Mouse (Mus musculus) mammary gland, adult 2 months (tissue): ENCODE measurements around the gene AC170998.1. TPM values are rescaled to one million over a fixed set of nuclear protein-coding genes. Genes with fewer than 3 reads are reported as not detected.

Experiments
- polyA plus RNA-seq: library from polyadenylated mRNA; depleted of rRNA; stranded (reverse); fragments of >200 nt; gene quantifications from 2 replicates; pipeline ENCODE4 v1.2.3, GENCODE M21; 2012; ENCODE audit warnings: low replicate concordance; rRNA removed

The AC170998.1 gene
- 0.61 and 0.99 TPM in 2 replicates for polyA plus RNA-seq

GRCm38 (mm10) chr17:28725783-28726182 is at the start of gene AC170998.1:
AC170998.1 (plus strand) TSS chr17:28726083.

GRCm38 (mm10) chr17:28689586-28690283 is 36.1 kb upstream of the AC170998.1 start, which contains the start of gene Slc26a8:
Slc26a8 (minus strand) TSS chr17:28690233.

GRCm38 (mm10) chr17:28690776-28691686 is 34.9 kb upstream of the AC170998.1 start, which contains the start of gene Mapk14:
Mapk14 (plus strand) TSS chr17:28691329.

GRCm38 (mm10) chr17:28769121-28769874 is 43.4 kb downstream of the AC170998.1 start, which contains the start of gene Mapk13:
Mapk13 (plus strand) TSS chr17:28769297.

Other genes starting within 250 kb of the AC170998.1 start
- gene Fkbp5, start 208.6 kb upstream of the AC170998.1 start, polyA plus RNA-seq = 14.9 and 15.4 TPM in 2 replicates
- gene Armc12, start 195.3 kb upstream of the AC170998.1 start, polyA plus RNA-seq = 0.09 and 0.23 TPM in 2 replicates
- not detected in 2 replicates for gene Clpsl2, start 176.7 kb upstream of the AC170998.1 start, polyA plus RNA-seq
- 0.54 and 2.5 TPM in 2 replicates for gene Clps, start 165.3 kb upstream of the AC170998.1 start, polyA plus RNA-seq
- not detected in 2 replicates for gene Lhfpl5, start 150.4 kb upstream of the AC170998.1 start, polyA plus RNA-seq
- 24.2 and 35.7 TPM in 2 replicates for gene Srpk1, start 103.4 kb upstream of the AC170998.1 start, polyA plus RNA-seq
- gene Slc26a8, start 35.9 kb upstream of the AC170998.1 start, polyA plus RNA-seq = 1.2 and 2.3 TPM in 2 replicates
- 88.2 and 111 TPM in 2 replicates for gene Mapk14, start 34.8 kb upstream of the AC170998.1 start, polyA plus RNA-seq
- 11.3 and 15.1 TPM in 2 replicates for gene Mapk13, start 43.2 kb downstream of the AC170998.1 start, polyA plus RNA-seq
- gene Brpf3, start 75.0 kb downstream of the AC170998.1 start, polyA plus RNA-seq = 32.5 and 36.3 TPM in 2 replicates
- 0.04 and 0.36 TPM in 2 replicates for gene Pnpla1, start 132.3 kb downstream of the AC170998.1 start, polyA plus RNA-seq
- 0.27 and 0.68 TPM in 2 replicates for gene 4930539E08Rik, start 189.2 kb downstream of the AC170998.1 start, polyA plus RNA-seq
- 3.3 and 5.0 TPM in 2 replicates for gene Pxt1, start 217.8 kb downstream of the AC170998.1 start, polyA plus RNA-seq
- 56.6 and 72.2 TPM in 2 replicates for gene Kctd20, start 225.9 kb downstream of the AC170998.1 start, polyA plus RNA-seq